8 mouse cellular contexts compared by ENCODE assay signal in genomic region chr2:180275836-180276235, GRCm38 (mm10). TPM values are rescaled to one million over a fixed set of nuclear protein-coding genes. Genes with fewer than 3 reads are reported as not detected.
DNase-seq lines count a peak whose midpoint lies in the region; ATAC-seq lines count a peak whose summit lies in the region.

No protein-coding gene starts in this region.

- ATAC-seq in hindbrain, embryonic 11.5 days (ENCODE audit: low FRiP score) = peak; percentile 12; the same call in 1 of the 2 replicates

- H3K27ac ChIP-seq in hindbrain, embryonic 11.5 days (ENCODE audit: low read depth, low read length) = no peak overlapping the region

- H3K4me2 ChIP-seq in hindbrain, embryonic 11.5 days (replicated peaks; ENCODE audit: low read depth, low read length) = no peak overlapping the region

- no peaks in the 10 kb centered on the region for H3K36me3 ChIP-seq in hindbrain, embryonic 11.5 days (ENCODE audit: control insufficient read depth, insufficient read depth, low read length)

- H3K27me3 ChIP-seq in hindbrain, embryonic 11.5 days (ENCODE audit: control insufficient read depth, insufficient read depth, low read length) = no peaks in the 10 kb centered on the region

- DNase-seq in Muller cell, postnatal 12 days (ENCODE audit: inconsistent ontology term) = peak; percentile 80
- DNase-seq in cerebellum, adult 8-10 months = peak; percentile 76
- peak; percentile 93 for DNase-seq in forelimb bud, embryonic 11.5 days (ENCODE audit: low read depth, low spot score)
- DNase-seq in hindbrain, embryonic 11.5 days (ENCODE audit: low spot score) = peak; percentile 91
- DNase-seq in layer of hippocampus, postnatal 14 days (ENCODE audit: low spot score in 2 of 2) = peak; percentile 75 to 81
- peak; percentile 90 for DNase-seq in lung, postnatal 36 days
- peak; percentile 81 for DNase-seq in right cerebral cortex, postnatal 14 days
- DNase-seq in urinary bladder, postnatal 36 days (ENCODE audit: low spot score in 2 of 2) = peak; percentile 77 to 84

- H3K9me3 ChIP-seq in hindbrain, embryonic 11.5 days (ENCODE audit: control insufficient read depth, low read length) = no peaks in the 10 kb centered on the region

- H3K9ac ChIP-seq in hindbrain, embryonic 11.5 days (ENCODE audit: low read depth, low read length) = no peak overlapping the region

- 0% methylated on average over 8 of the region's 8 CpGs for WGBS in hindbrain, embryonic 11.5 days

- peaks cover 2% of the 10 kb centered on the region; the same call in 1 of the 2 replicates for H3K4me1 ChIP-seq in hindbrain, embryonic 11.5 days (replicated peaks; ENCODE audit: control insufficient read depth, insufficient read depth, low read length)

- no peak overlapping the region for H3K4me3 ChIP-seq in hindbrain, embryonic 11.5 days (ENCODE audit: low read depth, low read length)

RNA-seq across cellular contexts. Expression of gene Cables2, which starts 2.5 kb away (rescaled TPM):
- 14.0 and 16.8 TPM in 2 replicates for polyA plus RNA-seq in hindbrain, embryonic 11.5 days (2014; fragmentation: Nextera tagmentation; extraction: Ambion mirVana)
- total RNA-seq in layer of hippocampus, postnatal 14 days (2021) = 10 to 100 TPM; 40.2 to 43.6 TPM

RNA-seq across cellular contexts. Expression of gene Rbbp8nl, which starts 13.8 kb away (rescaled TPM):
- polyA plus RNA-seq in hindbrain, embryonic 11.5 days (2014; fragmentation: Nextera tagmentation; extraction: Ambion mirVana) = 0.08 TPM in 1 of 2 replicates, not detected in the other
- not detected for total RNA-seq in layer of hippocampus, postnatal 14 days (2021)

RNA-seq across cellular contexts. Expression of gene Rps21, which starts 18.7 kb away (rescaled TPM):
- 432 and 442 TPM in 2 replicates for polyA plus RNA-seq in hindbrain, embryonic 11.5 days (2014; fragmentation: Nextera tagmentation; extraction: Ambion mirVana)
- total RNA-seq in layer of hippocampus, postnatal 14 days (2021) = 100 to 1,000 TPM; 571 to 582 TPM

RNA-seq across cellular contexts. Expression of gene Lama5, which starts 50.2 kb away (rescaled TPM):
- polyA plus RNA-seq in hindbrain, embryonic 11.5 days (2014; fragmentation: Nextera tagmentation; extraction: Ambion mirVana) = 3.3 and 4.4 TPM in 2 replicates
- total RNA-seq in layer of hippocampus, postnatal 14 days (2021) = 10 to 100 TPM in 1 of 2 experiments, 1 to 10 TPM in 1; 7.3 to 10.7 TPM

RNA-seq across cellular contexts. Expression of gene Gata5, which starts 58.7 kb away (rescaled TPM):
- not detected in 2 replicates for polyA plus RNA-seq in hindbrain, embryonic 11.5 days (2014; fragmentation: Nextera tagmentation; extraction: Ambion mirVana)
- not detected for total RNA-seq in layer of hippocampus, postnatal 14 days (2021)
